Mouse (Mus musculus): ENCODE data around the gene Arsg.

DNA sequence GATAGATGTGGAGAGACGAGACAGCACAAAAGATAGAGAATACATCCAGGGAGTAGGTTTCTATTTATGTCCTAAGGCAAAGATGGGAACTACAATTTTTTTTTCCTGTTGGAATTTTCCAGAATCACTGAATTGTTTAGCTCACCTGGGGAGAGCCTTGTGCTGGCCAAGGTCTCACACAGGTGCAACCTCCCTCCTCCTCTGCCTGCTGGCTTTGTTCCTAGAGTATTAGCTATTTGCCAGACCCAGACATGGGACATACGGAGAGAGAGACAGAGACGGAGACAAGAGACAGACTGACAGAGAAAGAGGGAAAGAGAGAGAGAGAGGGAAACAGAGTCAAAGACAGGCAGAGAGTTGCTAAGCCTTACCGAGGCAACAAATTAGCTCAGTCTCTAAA lies 52.4 kb downstream of the Arsg start:
- TF ChIP-seq USF1 (IDR thresholded peaks at IDR 0.05; ENCODE audit: low read depth) (no peak), CTCF (IDR thresholded peaks at IDR 0.05; ENCODE audit: control insufficient read depth, insufficient read depth, insufficient read length) (no peak), MYOG (IDR thresholded peaks at IDR 0.05; ENCODE audit: control insufficient read depth, extremely low read depth, insufficient read length) (no peak), MYOD1 (IDR thresholded peaks at IDR 0.05; ENCODE audit: control insufficient read depth, insufficient read length, low read depth) (no peak), MAX (IDR thresholded peaks at IDR 0.05) (no peak), FOSL1 (IDR thresholded peaks at IDR 0.05; ENCODE audit: insufficient read depth, low read length, poor library complexity, severe bottlenecking) (no peak)
